Mouse (Mus musculus) myocyte (in vitro differentiated cells): ENCODE data around the gene Pam16.

Source experiments
- MAX ChIP-seq: IDR thresholded peaks from one replicate; pipeline ENCODE4 v1.6.1; 2011; ENCODE audit warnings: low read depth, mild to moderate bottlenecking, control low read depth
- MYOD1 ChIP-seq, 3 experiments: IDR thresholded peaks; one replicate each; pipeline ENCODE4 v1.6.1; 2011; ENCODE audit warnings: control low read depth in 2 of 3, low read depth in 2 of 3, mild to moderate bottlenecking in 2 of 3, moderate library complexity in 1 of 3; ENCODE audit not compliant: insufficient read length in 2 of 3, control insufficient read depth in 1 of 3
- POLR2A ChIP-seq: IDR thresholded peaks from one replicate; pipeline ENCODE4 v1.6.1; 2011; ENCODE audit warnings: low read depth, mild to moderate bottlenecking, control low read depth, moderate library complexity; ENCODE audit not compliant: insufficient read length

GRCm38 (mm10) chr16:4647651-4648141, 22.9 kb upstream of the Pam16 start:
- no peak for TF ChIP-seq POLR2A
- TF ChIP-seq MYOD1 (IDR thresholded peaks at IDR 0.05; ENCODE audit: control insufficient read depth in 1 of 3, insufficient read length in 2 of 3, low read depth in 2 of 3), result no peak
- no peak for TF ChIP-seq MAX
